Mouse (Mus musculus) right cerebral cortex, adult 2 months (tissue): ENCODE data around the gene Zfp94.
A peak's percentile ranks its signal among the peaks of the same experiment; 100 is the strongest.

ENCODE experiments used
- DNase-seq, 2 experiments: peaks; one replicate each; pipeline ENCODE4 v3.0.0; 2021 to 2022; ENCODE audit warnings: low spot score in 2 of 2

The Zfp94 gene

DNA sequence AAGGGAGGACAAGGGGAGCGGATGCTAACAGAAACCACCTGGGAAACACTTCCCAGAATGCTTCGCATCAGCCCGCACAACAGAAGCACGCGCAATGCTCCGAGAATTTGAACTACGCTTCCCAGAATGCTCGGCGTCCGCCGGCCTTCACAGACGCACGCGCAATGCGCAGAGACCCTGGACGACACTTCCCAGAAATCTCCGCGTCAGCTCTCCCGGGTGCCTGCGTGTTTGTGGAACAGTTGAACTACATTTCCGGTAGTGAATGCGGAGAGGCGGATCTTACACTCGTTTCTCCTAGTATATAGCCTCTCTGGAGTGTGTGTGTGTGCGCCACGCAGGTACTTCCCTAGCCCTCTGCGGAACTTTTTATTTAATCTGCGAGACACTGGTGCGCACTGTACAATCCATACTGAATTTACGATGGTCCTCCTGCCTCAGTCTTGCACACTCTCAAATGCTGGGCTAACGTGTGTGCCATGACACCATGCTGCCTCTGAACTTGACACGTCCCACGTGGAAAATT lies at the start of gene Zfp94:
Zfp94 (minus strand) TSS at position 100 of the 526 bp plus-strand sequence.
- DNase-seq = peak; percentile 99

DNA sequence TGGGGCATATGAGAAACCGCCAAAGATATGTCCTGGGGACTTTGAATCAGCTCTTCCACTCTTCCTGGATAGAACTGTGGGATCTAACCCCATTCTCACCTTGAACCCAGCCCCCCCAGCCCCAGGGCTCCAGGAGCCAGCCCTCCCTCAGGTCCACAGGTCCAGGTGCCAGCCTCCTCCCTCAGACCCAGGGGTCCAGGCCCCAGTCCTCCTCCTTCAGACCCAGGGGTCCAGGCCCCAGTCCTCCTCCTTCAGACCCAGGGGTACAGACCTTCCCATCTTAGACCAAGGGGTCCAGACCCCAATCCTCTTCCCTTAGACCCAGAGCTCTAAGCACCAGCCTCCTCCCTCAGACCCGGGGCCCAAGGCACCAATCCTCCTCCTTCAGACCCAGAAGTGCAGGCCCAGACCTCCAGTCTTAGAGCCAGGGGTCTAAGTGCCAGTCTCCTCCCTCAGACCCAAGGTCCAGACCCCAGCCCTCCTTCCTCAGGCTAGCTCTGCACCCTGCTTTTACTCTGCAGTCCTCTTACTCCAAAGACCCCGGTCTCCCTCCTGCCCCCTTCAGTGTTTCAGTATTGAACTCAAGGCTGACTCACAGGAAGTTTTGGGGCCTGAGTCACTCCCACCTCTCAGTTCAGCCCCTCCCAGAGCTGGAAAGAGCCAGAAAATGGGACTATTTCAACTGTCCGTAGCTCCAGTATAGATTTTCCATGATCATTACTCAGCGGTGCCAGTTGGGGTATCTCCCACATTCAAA lies 49.0 kb upstream of the Zfp94 start:
- DNase-seq = no peak

DNA sequence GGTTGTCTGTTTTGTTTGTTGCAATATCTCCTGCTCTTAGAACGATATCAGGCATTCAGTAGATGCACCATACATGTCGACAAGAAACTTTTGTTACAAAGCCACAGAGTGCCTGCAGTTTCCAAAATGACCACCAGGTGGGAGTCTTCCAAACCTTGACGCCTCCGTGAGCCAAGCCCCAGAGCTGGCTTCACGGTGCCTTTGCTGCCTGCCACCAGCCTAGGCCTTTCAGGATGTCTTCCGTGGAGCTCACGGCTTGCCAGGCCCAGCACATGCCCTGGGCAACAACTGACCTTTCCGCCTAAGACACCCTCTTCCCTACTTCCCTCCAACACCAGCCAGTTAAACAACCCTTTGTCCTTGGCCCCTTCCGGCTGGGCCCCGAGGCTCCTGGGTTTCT lies 48.4 kb upstream of the Zfp94 start:
- peak; percentile 89 for DNase-seq

GRCm38 (mm10) chr7:24363228-24363627 lies 46.8 kb upstream of the Zfp94 start:
- DNase-seq = peak; percentile 41 to 59

DNA sequence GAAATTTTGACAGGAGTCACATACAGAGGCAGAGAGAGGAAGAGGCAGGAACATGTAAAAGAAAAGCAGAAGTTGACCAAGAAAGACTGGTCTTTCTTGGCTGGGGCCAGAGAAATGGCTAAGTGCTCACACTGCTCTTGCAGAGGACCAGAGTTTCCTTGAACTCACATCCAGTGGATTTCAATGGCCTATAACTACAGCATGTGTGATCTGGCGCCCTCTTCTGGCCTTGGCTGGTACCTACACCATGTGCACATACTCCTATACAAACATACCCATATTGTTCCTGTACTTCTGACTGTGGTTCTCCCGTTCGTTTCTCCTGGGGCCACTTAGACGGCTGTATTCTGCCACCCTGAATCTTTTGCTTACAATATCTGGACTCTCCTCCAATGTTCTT lies 44.5 kb upstream of the Zfp94 start:
- DNase-seq = no peak

GRCm38 (mm10) chr7:24359269-24359668 lies 42.8 kb upstream of the Zfp94 start:
- DNase-seq = no peak

DNA sequence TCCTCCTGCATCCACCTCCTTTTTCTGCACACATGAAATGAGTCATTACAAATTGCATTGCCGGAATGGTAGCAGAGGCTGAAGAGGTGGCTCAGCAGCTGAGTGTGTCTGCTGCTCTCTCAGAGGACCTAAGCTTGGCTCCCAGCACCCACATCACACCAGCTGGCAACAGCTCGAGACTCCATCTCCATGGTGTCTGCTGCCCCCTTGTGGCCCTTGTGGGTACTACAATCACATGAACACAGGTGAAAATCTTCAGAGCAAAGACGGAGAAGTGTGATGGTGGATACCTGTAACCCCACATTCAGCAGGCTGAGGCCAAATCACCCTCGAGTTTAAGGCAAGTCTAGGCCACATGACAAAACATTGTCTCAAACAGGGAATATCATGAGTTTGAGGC lies 41.4 kb upstream of the Zfp94 start:
- DNase-seq = no peak

DNA sequence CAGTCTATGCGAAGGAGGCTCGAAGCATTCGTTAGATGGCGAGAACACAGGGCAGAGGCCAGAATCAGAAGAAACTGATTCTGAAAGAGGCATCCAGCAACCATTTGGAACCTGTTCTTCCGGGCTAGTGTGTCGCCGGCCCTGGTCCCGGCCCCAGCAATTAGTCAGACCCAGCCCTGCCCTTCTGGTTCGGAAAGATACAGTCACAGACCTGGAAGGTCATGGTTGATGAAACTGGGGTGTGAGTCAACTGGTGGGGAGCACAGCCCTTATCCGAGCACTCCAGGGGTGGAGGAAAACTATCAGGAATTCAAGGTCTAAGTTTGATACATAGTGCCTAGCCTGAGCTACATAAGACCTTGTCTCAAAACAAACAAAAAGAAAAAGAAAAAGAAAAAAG lies 39.6 kb upstream of the Zfp94 start:
- no peak for DNase-seq

GRCm38 (mm10) chr7:24355646-24356045 lies 39.2 kb upstream of the Zfp94 start:
- DNase-seq = no peak

DNA sequence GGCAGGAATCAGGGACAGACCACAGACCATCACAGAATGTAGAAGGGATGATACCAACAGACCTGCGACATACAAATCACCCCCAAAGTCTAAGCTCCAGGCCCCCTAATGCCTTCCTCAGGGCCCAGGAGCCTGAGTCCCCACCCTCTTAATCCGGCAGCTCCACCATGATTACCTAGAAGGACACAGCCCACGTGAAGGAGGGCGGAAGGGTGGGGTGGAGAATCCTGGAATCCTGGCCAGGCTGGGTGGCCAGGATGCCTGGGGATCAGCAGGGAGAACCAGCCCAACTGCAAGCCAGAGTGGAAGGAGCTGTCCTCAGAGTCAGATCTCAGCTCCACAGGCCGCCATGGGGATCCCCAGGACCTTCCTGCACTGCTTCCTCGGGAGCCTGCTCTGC lies 32.4 kb upstream of the Zfp94 start, which contains the start of gene Lypd5:
Lypd5 (plus strand) TSS at position 301 of the 400 bp plus-strand sequence.
- no peak for DNase-seq

- DNase-seq = no peak
These were observed 30.0 kb upstream of the Zfp94 start for GRCm38 (mm10) chr7:24346444-24346843.

GRCm38 (mm10) chr7:24343701-24344272 lies 27.3 kb upstream of the Zfp94 start:
- peak; percentile 20 to 36 for DNase-seq

GRCm38 (mm10) chr7:24338241-24338640 lies 21.8 kb upstream of the Zfp94 start:
- DNase-seq = no peak

DNA sequence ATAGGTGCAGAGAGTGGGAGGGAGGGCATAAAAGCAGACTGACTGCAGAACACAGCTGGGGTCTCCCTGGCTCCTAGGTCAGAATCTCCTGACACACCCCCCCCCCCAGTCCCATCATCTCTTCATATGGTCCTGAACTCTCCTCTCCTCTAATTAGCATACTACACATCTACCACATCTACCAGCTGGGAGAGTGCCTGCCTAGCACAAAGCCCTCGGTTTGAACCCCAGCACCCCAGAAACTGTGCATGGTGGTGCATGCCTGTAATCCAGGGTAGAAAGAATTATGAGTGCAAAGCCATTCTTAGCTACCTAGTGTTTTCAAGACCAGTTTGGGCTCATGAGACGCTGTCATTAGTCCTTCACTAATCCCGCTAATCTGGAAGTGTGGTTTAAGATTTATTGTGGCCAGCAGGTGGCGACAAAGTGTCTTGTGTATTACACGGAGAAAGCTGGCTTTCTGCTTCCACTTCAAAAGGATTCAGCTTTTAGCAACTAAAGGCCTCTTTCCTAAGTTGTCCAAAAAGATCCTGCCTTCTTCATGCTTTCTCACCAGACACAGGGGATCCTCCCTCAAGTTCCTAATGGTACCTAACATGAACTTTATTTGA lies 19.3 kb upstream of the Zfp94 start:
- peak; percentile 87 for DNase-seq

GRCm38 (mm10) chr7:24333304-24333986 lies 17.0 kb upstream of the Zfp94 start, which contains the start of gene Tescl:
TSS of gene Tescl (minus strand) at chr7:24333936.
- no peak for DNase-seq

DNA sequence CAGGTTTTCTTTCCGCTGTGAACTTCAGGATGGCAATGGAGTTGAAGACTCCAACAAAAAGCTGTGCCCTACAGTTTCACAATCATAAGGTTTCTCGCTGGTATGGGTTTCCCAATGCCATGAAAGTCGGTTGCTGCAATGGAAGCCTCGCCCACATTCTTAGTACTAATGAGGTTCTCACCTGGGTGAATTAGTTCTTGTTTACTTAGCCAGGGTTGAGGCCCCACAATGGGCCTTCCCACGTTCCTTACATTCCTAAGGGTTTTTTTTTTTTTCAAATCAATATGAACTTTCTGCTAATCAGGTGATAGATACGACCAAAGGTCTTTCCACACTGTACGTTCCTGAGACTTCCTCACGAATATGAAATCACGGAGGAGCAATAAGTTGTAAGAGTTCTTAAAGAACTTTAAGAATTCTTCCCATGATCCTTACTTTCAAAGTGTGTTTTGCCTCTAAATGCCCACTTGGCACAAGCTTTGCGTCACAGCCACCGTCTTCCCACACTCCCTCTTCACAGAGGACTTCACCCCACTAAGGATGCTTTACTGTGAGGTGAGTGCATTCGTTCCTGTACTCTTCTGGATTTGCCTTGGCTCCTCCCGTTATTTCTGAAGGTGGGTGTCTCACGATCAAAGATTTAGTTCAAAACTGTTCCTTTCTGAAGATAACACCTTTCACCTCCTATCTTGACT lies 11.0 kb upstream of the Zfp94 start:
- DNase-seq = no peak

- peak; percentile 24 to 38 for DNase-seq
These were observed 10.0 kb upstream of the Zfp94 start for GRCm38 (mm10) chr7:24326273-24327135.

DNA sequence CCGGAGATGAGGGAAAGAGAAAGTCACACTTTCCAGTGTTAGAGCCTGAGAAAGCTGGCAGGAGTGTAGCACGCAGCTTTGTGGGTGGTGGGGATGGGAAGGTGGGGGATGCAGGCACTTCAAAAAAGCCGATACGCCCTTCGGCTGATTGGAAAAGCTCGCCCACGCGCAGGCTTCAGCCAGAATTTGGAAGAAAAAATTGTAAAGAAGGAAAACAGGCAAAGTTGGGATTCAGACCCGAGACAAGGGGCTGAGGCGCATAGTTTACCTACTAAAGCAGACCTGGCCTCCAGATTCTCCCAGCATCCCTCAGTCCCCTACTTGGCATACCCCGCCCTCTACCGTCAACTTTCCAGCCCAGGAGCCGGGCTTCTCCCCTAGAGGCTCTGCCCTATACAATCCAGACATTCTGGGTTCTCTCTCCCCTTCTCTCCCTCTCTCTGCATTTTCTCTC lies 9.2 kb upstream of the Zfp94 start:
- DNase-seq = peak; percentile 75 to 78

- no peak for DNase-seq
These were observed 8.7 kb upstream of the Zfp94 start for GRCm38 (mm10) chr7:24325197-24325596.

- DNase-seq = no peak
These were observed 6.1 kb upstream of the Zfp94 start for GRCm38 (mm10) chr7:24322593-24322992.
